Mouse (Mus musculus) neural tube, embryonic 13.5 days (tissue): ENCODE results near the gene Aspg. TPM values are rescaled to one million over a fixed set of nuclear protein-coding genes. Genes with fewer than 3 reads are reported as not detected.

Source experiments
- microRNA counts: library from miRNA; unstranded; fragments of <30 nt; microRNA quantifications from one replicate; lab custom pipeline; 2016
- microRNA-seq: library from miRNA; unstranded; fragments of <30 nt; microRNA quantifications from one replicate; pipeline ENCODE4, GENCODE M21; 2016
- polyA plus RNA-seq: library from polyadenylated mRNA; unstranded; fragments of >200 nt; fragmentation: Nextera tagmentation; extraction: Ambion mirVana; gene quantifications from 2 replicates; pipeline ENCODE4 v1.2.1, GENCODE M21; 2015

Gene Aspg
- polyA plus RNA-seq, 1 experiment from 2014 or later, result 0.29 TPM

MicroRNAs encoded within 50 kb of the gene (microRNA counts, 519-probe panel; counts per million panel counts)
- 3,105 counts per million, percentile 36 among the panel's probes with 10 or more counts for microRNA mmu-miR-203 (lab: Ali Mortazavi, UCI)

Small RNAs within 50 kb of the gene (microRNA-seq; reads per million reads assigned to microRNA genes)
- gene Mir203, result 496 reads per million, percentile 75 among the genes with 10 or more reads in this experiment
- gene Mir3073a, result not detected
- gene Mir3073b, result not detected

Other genes with a start within 250 kb of the Aspg start
- gene Ppp1r13b, start 198.6 kb upstream of the Aspg start, polyA plus RNA-seq, result 24.1 and 26.9 TPM in 2 replicates
- 737 and 818 TPM in 2 replicates for gene Atp5mpl, start 139.7 kb upstream of the Aspg start, polyA plus RNA-seq
- 0.74 and 1.4 TPM in 2 replicates for gene Tdrd9, start 135.1 kb upstream of the Aspg start, polyA plus RNA-seq
- gene Rd3l, start 125.4 kb upstream of the Aspg start, polyA plus RNA-seq, result not detected in 2 replicates
- gene Kif26a, start 39.5 kb downstream of the Aspg start, polyA plus RNA-seq, result 4.7 and 4.9 TPM in 2 replicates